Mouse (Mus musculus) c-Kit-positive CD71-negative TER-119-negative erythroid progenitor cells, embryonic 14.5 days (primary cell): Measurements from ENCODE around the gene Olfr170.
"Not testable (repeated sequence)": the region's sequence is repeated elsewhere in the genome, so short reads cannot be mapped to it uniquely, and the experiment has no call there.

Experiments used
- DNase-seq: peaks from one replicate; pipeline ENCODE4 v3.0.0-alpha.2; 2013; ENCODE audit warnings: low read depth

Olfr170 gene

DNA sequence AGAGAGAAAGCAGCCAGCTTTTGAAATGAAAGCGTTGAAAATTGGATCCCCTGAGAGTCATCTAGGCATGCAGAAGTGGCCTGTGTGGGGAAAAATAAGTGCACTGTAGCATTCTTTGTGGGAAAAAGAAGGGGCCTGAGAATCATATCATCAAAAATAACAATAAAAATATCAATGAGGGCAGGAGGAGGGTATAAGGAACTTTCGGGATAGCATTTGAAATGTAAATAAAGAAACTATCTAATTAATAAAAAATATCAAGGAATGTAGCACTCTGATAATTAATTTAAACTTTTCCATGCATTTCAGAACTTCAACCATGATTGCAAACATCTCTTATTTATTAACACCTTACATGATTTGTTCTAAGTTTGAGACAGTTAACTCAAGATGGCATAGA, at the start of gene Olfr170:
Olfr170 (minus strand) TSS at position 101 of the 400 bp plus-strand sequence.
- DNase-seq: not testable (repeated sequence)

DNA sequence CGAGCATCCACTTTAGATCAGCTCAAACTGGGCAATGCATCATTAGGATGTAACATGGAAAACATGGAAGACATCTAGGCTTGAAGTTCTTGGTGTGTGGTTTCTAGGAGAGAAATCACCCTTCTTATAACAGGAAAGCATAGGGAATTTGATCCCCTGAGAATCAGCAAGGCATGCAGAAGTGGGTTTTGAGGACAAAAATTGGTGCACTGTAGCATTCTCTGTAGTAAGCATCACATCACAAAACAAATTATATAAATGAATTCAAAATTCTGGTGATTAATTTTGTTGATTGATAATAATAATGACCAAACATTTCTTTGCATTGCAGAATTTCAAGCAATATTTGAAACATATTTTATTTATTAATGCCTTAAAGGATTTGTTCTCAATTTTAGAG, 18.1 kb upstream of the Olfr170 start, which contains the start of gene Olfr171:
Olfr171 (minus strand) TSS at position 101 of the 400 bp plus-strand sequence.
- no peak for DNase-seq

DNA sequence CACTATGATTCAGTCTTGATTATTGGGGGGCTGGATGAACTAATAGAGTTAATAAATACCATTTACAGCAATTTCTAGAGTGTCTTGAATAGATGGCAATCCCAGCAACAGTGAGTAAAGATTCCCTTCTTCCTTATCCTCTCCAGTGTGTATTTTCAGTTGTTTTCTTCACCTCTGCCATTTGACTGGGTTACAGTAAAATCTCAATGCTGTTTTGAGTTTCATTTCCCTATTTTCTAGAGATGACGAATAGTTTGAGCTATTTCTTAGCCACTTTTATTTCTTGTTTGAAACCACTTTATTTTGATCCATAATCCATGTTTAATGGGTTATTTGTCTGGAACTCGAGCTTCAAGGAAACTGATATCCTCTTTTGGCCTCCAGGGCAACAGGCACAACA, 8.5 kb downstream of the Olfr170 start:
- no peak for DNase-seq

DNA sequence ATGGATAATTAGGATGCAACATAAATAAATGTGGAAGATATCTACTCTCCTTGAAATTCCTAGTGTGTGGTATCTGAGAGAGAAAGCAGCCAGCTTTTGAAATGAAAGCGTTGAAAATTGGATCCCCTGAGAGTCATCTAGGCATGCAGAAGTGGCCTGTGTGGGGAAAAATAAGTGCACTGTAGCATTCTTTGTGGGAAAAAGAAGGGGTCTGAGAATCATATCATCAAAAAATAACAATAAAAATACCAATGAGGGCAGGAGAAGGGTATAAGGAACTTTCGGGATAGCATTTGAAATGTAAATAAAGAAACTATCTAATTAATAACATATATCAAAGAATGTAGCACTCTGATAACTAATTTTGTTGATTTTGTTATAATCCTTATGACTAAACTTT, 40.0 kb downstream of the Olfr170 start, which contains the start of gene Olfr169:
Olfr169 (minus strand) TSS at position 101 of the 400 bp plus-strand sequence.
- not testable (repeated sequence) for DNase-seq
